Mouse (Mus musculus): Measurements from ENCODE around the gene Gramd1c. TPM values are rescaled to one million over a fixed set of nuclear protein-coding genes. Genes with fewer than 3 reads are reported as not detected.

The Gramd1c gene
- polyA plus RNA-seq, 1 experiment, result 0.06 TPM

- Histone ChIP-seq H3K79me2 (ENCODE audit: control insufficient read depth, insufficient read depth) (no peaks in the 10 kb centered on the region), H3K4me3 (no peak overlapping the region), H3K27me3 (ENCODE audit: control insufficient read depth, insufficient read depth, insufficient read length) (no peaks in the 10 kb centered on the region), H3ac (ENCODE audit: control insufficient read depth, insufficient read length) (no peak overlapping the region), H3K4me2 (ENCODE audit: low read depth) (no peak overlapping the region), H3K36me3 (ENCODE audit: control insufficient read depth, insufficient read depth) (no peaks in the 10 kb centered on the region)
- no peak for TF ChIP-seq TCF12 (IDR thresholded peaks at IDR 0.05; ENCODE audit: insufficient read depth, poor library complexity, severe bottlenecking)
- no peak for TF ChIP-seq E2F4 (IDR thresholded peaks at IDR 0.05; ENCODE audit: insufficient read depth)
- no peak for TF ChIP-seq REST (IDR thresholded peaks at IDR 0.05; ENCODE audit: insufficient read depth, insufficient read length)
- no peak for TF ChIP-seq SRF (IDR thresholded peaks at IDR 0.05; ENCODE audit: control insufficient read depth, insufficient read length, low read depth)
- no peak for TF ChIP-seq USF1 (IDR thresholded peaks at IDR 0.05; ENCODE audit: low read depth)
- TF ChIP-seq TCF3 (IDR thresholded peaks at IDR 0.05; ENCODE audit: insufficient read length, low read depth), result no peak
- no peak for TF ChIP-seq MAX (IDR thresholded peaks at IDR 0.05; ENCODE audit: low read depth)
- TF ChIP-seq POLR2AphosphoS2 (IDR thresholded peaks at IDR 0.05; ENCODE audit: insufficient read length, low read depth), result no peak
- no peak for TF ChIP-seq MYOD1 (IDR thresholded peaks at IDR 0.05; ENCODE audit: control insufficient read depth in 1 of 3, insufficient read length in 2 of 3, low read depth in 2 of 3)
- TF ChIP-seq POLR2A (IDR thresholded peaks at IDR 0.05; ENCODE audit: insufficient read length, low read depth), result no peak
- no peak for TF ChIP-seq MYOG (IDR thresholded peaks at IDR 0.05; ENCODE audit: control insufficient read depth in 1 of 3, insufficient read depth in 1 of 3, insufficient read length in 2 of 3, low read depth in 2 of 3)
- TF ChIP-seq CEBPB (IDR thresholded peaks at IDR 0.05; ENCODE audit: insufficient read depth, poor library complexity, severe bottlenecking), result no peak
These were observed 127.8 kb downstream of the Gramd1c start for GRCm38 (mm10) chr16:43935367-43935766.

DNA sequence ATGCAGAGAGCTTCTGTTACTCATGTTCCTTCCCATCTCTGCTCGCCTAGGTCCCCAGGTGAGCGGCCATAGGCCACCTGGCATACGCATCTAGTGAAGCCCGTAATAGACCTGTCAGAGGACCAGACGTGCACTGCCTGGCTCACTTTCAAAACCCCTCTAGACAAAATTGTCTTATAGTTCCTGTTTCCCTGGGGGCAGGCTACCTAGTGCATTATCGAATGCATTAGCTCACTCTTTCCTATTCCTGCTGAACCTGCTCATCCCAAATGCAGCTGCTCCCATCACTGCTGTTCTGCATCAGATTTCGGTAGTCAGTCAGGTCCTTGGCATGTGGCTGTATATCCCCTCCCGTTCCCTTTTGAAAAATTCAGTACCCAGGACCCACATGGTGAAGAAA is 128.3 kb downstream of the Gramd1c start:
- Histone ChIP-seq H3K79me2 (ENCODE audit: control insufficient read depth, insufficient read depth) (no peaks in the 10 kb centered on the region), H3K36me3 (ENCODE audit: control insufficient read depth, insufficient read depth) (no peaks in the 10 kb centered on the region), H3K27me3 (ENCODE audit: control insufficient read depth, insufficient read depth, insufficient read length) (no peaks in the 10 kb centered on the region), H3K4me2 (ENCODE audit: low read depth) (no peak overlapping the region), H3K4me3 (no peak overlapping the region), H3ac (ENCODE audit: control insufficient read depth, insufficient read length) (no peak overlapping the region)
- TF ChIP-seq POLR2A (IDR thresholded peaks at IDR 0.05; ENCODE audit: insufficient read length, low read depth) (no peak), SRF (IDR thresholded peaks at IDR 0.05; ENCODE audit: control insufficient read depth, insufficient read length, low read depth) (no peak), E2F4 (IDR thresholded peaks at IDR 0.05; ENCODE audit: insufficient read depth) (no peak), MAX (IDR thresholded peaks at IDR 0.05; ENCODE audit: low read depth) (no peak), CEBPB (IDR thresholded peaks at IDR 0.05; ENCODE audit: insufficient read depth, poor library complexity, severe bottlenecking) (no peak)

DNA sequence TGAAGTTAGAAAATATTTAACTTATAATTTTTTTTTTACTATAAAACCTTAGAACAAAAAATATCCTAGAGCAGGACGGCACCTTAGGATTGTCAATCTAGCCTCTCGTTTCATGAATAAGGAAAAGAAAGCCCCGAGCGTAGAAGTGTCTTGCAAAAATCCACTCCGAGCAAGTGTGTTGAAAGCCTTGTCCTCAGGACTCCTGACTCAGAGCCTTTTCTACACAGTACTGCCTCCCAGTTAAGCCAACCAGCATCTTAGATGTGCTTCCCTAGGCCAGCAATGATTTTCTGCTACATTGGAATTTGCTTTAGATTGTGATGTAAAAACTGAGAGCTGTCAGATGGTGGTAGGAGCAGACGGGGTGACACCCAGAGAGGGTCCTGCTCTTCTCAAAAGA is 130.1 kb downstream of the Gramd1c start:
- TF ChIP-seq TCF3 (IDR thresholded peaks at IDR 0.05; ENCODE audit: insufficient read length, low read depth), result no peak
- no peak for TF ChIP-seq E2F4 (IDR thresholded peaks at IDR 0.05; ENCODE audit: insufficient read depth)
- TF ChIP-seq POLR2A (IDR thresholded peaks at IDR 0.05; ENCODE audit: insufficient read length, low read depth), result no peak
- TF ChIP-seq SRF (IDR thresholded peaks at IDR 0.05; ENCODE audit: control insufficient read depth, insufficient read length, low read depth), result no peak
- no peak for TF ChIP-seq CEBPB (IDR thresholded peaks at IDR 0.05; ENCODE audit: insufficient read depth, poor library complexity, severe bottlenecking)
- no peak for TF ChIP-seq USF1 (IDR thresholded peaks at IDR 0.05; ENCODE audit: low read depth)
- TF ChIP-seq TCF12 (IDR thresholded peaks at IDR 0.05; ENCODE audit: insufficient read depth, poor library complexity, severe bottlenecking), result no peak
- TF ChIP-seq POLR2AphosphoS2 (IDR thresholded peaks at IDR 0.05; ENCODE audit: insufficient read length, low read depth), result no peak
- no peak for TF ChIP-seq MYOG (IDR thresholded peaks at IDR 0.05; ENCODE audit: control insufficient read depth in 1 of 3, insufficient read depth in 1 of 3, insufficient read length in 2 of 3, low read depth in 2 of 3)
- no peak for TF ChIP-seq REST (IDR thresholded peaks at IDR 0.05; ENCODE audit: insufficient read depth, insufficient read length)
- H3K27me3 ChIP-seq (ENCODE audit: control insufficient read depth, insufficient read depth, insufficient read length), result no peaks in the 10 kb centered on the region
- no peaks in the 10 kb centered on the region for H3K79me2 ChIP-seq (ENCODE audit: control insufficient read depth, insufficient read depth)

GRCm38 (mm10) chr16:43932319-43932718 is 130.8 kb downstream of the Gramd1c start:
- TF ChIP-seq CEBPB (IDR thresholded peaks at IDR 0.05; ENCODE audit: insufficient read depth, poor library complexity, severe bottlenecking), result no peak
- no peak for TF ChIP-seq TCF3 (IDR thresholded peaks at IDR 0.05; ENCODE audit: insufficient read length, low read depth)
- TF ChIP-seq TCF12 (IDR thresholded peaks at IDR 0.05; ENCODE audit: insufficient read depth, poor library complexity, severe bottlenecking), result no peak
- no peak for TF ChIP-seq REST (IDR thresholded peaks at IDR 0.05; ENCODE audit: insufficient read depth, insufficient read length)
- TF ChIP-seq MAX (IDR thresholded peaks at IDR 0.05; ENCODE audit: low read depth), result no peak
- TF ChIP-seq POLR2AphosphoS2 (IDR thresholded peaks at IDR 0.05; ENCODE audit: insufficient read length, low read depth), result no peak
- TF ChIP-seq MYOG (IDR thresholded peaks at IDR 0.05; ENCODE audit: control insufficient read depth in 1 of 3, insufficient read depth in 1 of 3, insufficient read length in 2 of 3, low read depth in 2 of 3), result no peak
- TF ChIP-seq SRF (IDR thresholded peaks at IDR 0.05; ENCODE audit: control insufficient read depth, insufficient read length, low read depth), result no peak
- no peak for TF ChIP-seq POLR2A (IDR thresholded peaks at IDR 0.05; ENCODE audit: insufficient read length, low read depth)
- TF ChIP-seq MYOD1 (IDR thresholded peaks at IDR 0.05; ENCODE audit: control insufficient read depth in 1 of 3, insufficient read length in 2 of 3, low read depth in 2 of 3), result no peak
- no peak for TF ChIP-seq USF1 (IDR thresholded peaks at IDR 0.05; ENCODE audit: low read depth)
- no peak for TF ChIP-seq E2F4 (IDR thresholded peaks at IDR 0.05; ENCODE audit: insufficient read depth)
- no peak overlapping the region for H3K4me3 ChIP-seq
- H3K27me3 ChIP-seq (ENCODE audit: control insufficient read depth, insufficient read depth, insufficient read length), result no peaks in the 10 kb centered on the region
- no peaks in the 10 kb centered on the region for H3K36me3 ChIP-seq (ENCODE audit: control insufficient read depth, insufficient read depth)
- no peak overlapping the region for H3K4me2 ChIP-seq (ENCODE audit: low read depth)
- no peaks in the 10 kb centered on the region for H3K79me2 ChIP-seq (ENCODE audit: control insufficient read depth, insufficient read depth)
- no peak overlapping the region for H3ac ChIP-seq (ENCODE audit: control insufficient read depth, insufficient read length)

More for the DNA sequence above, 130.1 kb downstream of the Gramd1c start:
- Histone ChIP-seq H3K36me3 (ENCODE audit: control insufficient read depth, insufficient read depth) (no peaks in the 10 kb centered on the region), H3ac (ENCODE audit: control insufficient read depth, insufficient read length) (no peak overlapping the region), H3K4me2 (ENCODE audit: low read depth) (no peak overlapping the region), H3K4me3 (no peak overlapping the region)

- no peak overlapping the region for H3K4me2 ChIP-seq (ENCODE audit: low read depth)
These were observed 131.6 kb downstream of the Gramd1c start for GRCm38 (mm10) chr16:43931502-43931901.

More at GRCm38 (mm10) chr16:43931502-43931901, 131.6 kb downstream of the Gramd1c start:
- H3K36me3 ChIP-seq (ENCODE audit: control insufficient read depth, insufficient read depth), result no peaks in the 10 kb centered on the region
- no peaks in the 10 kb centered on the region for H3K79me2 ChIP-seq (ENCODE audit: control insufficient read depth, insufficient read depth)
- no peaks in the 10 kb centered on the region for H3K27me3 ChIP-seq (ENCODE audit: control insufficient read depth, insufficient read depth, insufficient read length)
- no peak for TF ChIP-seq E2F4 (IDR thresholded peaks at IDR 0.05; ENCODE audit: insufficient read depth)
- TF ChIP-seq REST (IDR thresholded peaks at IDR 0.05; ENCODE audit: insufficient read depth, insufficient read length), result no peak
- no peak for TF ChIP-seq CEBPB (IDR thresholded peaks at IDR 0.05; ENCODE audit: insufficient read depth, poor library complexity, severe bottlenecking)
- TF ChIP-seq POLR2A (IDR thresholded peaks at IDR 0.05; ENCODE audit: insufficient read length, low read depth), result no peak
- no peak for TF ChIP-seq SRF (IDR thresholded peaks at IDR 0.05; ENCODE audit: control insufficient read depth, insufficient read length, low read depth)
- no peak overlapping the region for H3ac ChIP-seq (ENCODE audit: control insufficient read depth, insufficient read length)
- no peak overlapping the region for H3K4me3 ChIP-seq
